Mouse (Mus musculus): ENCODE measurements around the gene Irak1bp1.

The Irak1bp1 gene

GRCm38 (mm10) chr9:82829007-82829689, at the start of gene Irak1bp1:
Gene Irak1bp1 (plus strand): TSS chr9:82829540.
- in situ Hi-C loops (cut with MboI, MseI) = loop anchor here (25.0 kb wide), 1 partner anchor 1192 kb away; the partner anchor contains the start of gene Htr1b (in 2 of the 2)

GRCm38 (mm10) chr9:82788375-82788774, 41.0 kb upstream of the Irak1bp1 start:
- in situ Hi-C loops (cut with MboI, MseI) = no loop called here

GRCm38 (mm10) chr9:82800360-82800759, 29.0 kb upstream of the Irak1bp1 start:
- in situ Hi-C loops (cut with MboI, MseI) = no loop called here

- in situ Hi-C loops (cut with MboI, MseI) = no loop called here
Observed at GRCm38 (mm10) chr9:82807129-82807528, 22.2 kb upstream of the Irak1bp1 start.

GRCm38 (mm10) chr9:82807635-82808034, 21.7 kb upstream of the Irak1bp1 start:
- in situ Hi-C loops (cut with MboI, MseI) = no loop called here

- in situ Hi-C loops (cut with MboI, MseI) = no loop called here
Observed at GRCm38 (mm10) chr9:82812172-82812963, 17.0 kb upstream of the Irak1bp1 start.

GRCm38 (mm10) chr9:82814536-82814935, 14.8 kb upstream of the Irak1bp1 start:
- in situ Hi-C loops (cut with MboI, MseI) = no loop called here

GRCm38 (mm10) chr9:82815257-82815785, 14.0 kb upstream of the Irak1bp1 start:
- in situ Hi-C loops (cut with MboI, MseI) = no loop called here

GRCm38 (mm10) chr9:82826426-82826825, 2.9 kb upstream of the Irak1bp1 start:
- in situ Hi-C loops (cut with MboI, MseI) = loop anchor here (25.0 kb wide), 1 partner anchor 1189 kb away; the partner anchor contains the start of gene Htr1b (in 2 of the 2)

GRCm38 (mm10) chr9:82829693-82830430, 522 bp downstream of the Irak1bp1 start:
- in situ Hi-C loops (cut with MboI, MseI) = loop anchor here (25.0 kb wide), 1 partner anchor 1193 kb away; the partner anchor contains the start of gene Htr1b (in 2 of the 2)

- in situ Hi-C loops (cut with MboI, MseI) = loop anchor here (25.0 kb wide), 1 partner anchor 1195 kb away; the partner anchor contains the start of gene Htr1b (in 2 of the 2)
Observed at GRCm38 (mm10) chr9:82831891-82832290, 2.6 kb downstream of the Irak1bp1 start.

GRCm38 (mm10) chr9:82835921-82836320, 6.6 kb downstream of the Irak1bp1 start:
- in situ Hi-C loops (cut with MboI, MseI) = loop anchor here (25.0 kb wide), 1 partner anchor 1199 kb away; the partner anchor contains the start of gene Htr1b (in 2 of the 2)

- in situ Hi-C loops (cut with MboI, MseI) = loop anchor here (25.0 kb wide), 1 partner anchor 1205 kb away; the partner anchor contains the start of gene Htr1b (in 2 of the 2)
Observed at GRCm38 (mm10) chr9:82842671-82843070, 13.3 kb downstream of the Irak1bp1 start.

GRCm38 (mm10) chr9:82854040-82854439, 24.7 kb downstream of the Irak1bp1 start:
- in situ Hi-C loops (cut with MboI, MseI) = loop anchor here in 1 of 2 experiments (5.0 kb wide), 1 partner anchor 207 kb away; no protein-coding TSS in a partner anchor

GRCm38 (mm10) chr9:82854973-82855614, 25.8 kb downstream of the Irak1bp1 start:
- in situ Hi-C loops (cut with MboI, MseI) = loop anchor here in 1 of 2 experiments (5.0 kb wide), 1 partner anchor 208 kb away; no protein-coding TSS in a partner anchor

- in situ Hi-C loops (cut with MboI, MseI) = no loop called here
Observed at GRCm38 (mm10) chr9:82856241-82856640, 26.9 kb downstream of the Irak1bp1 start.

- in situ Hi-C loops (cut with MboI, MseI) = no loop called here
Observed at GRCm38 (mm10) chr9:82860805-82861204, 31.5 kb downstream of the Irak1bp1 start.

GRCm38 (mm10) chr9:82861316-82861715, 32.0 kb downstream of the Irak1bp1 start:
- in situ Hi-C loops (cut with MboI, MseI) = no loop called here

GRCm38 (mm10) chr9:82861775-82862430, 32.6 kb downstream of the Irak1bp1 start:
- in situ Hi-C loops (cut with MboI, MseI) = no loop called here

- in situ Hi-C loops (cut with MboI, MseI) = no loop called here
Observed at GRCm38 (mm10) chr9:82866121-82866520, 36.8 kb downstream of the Irak1bp1 start.
